Mouse (Mus musculus) midbrain, postnatal 0 days (tissue): ENCODE results near the gene Gm26620. TPM values are rescaled to one million over a fixed set of nuclear protein-coding genes. Genes with fewer than 3 reads are reported as not detected.

Experiments used
- ATAC-seq: fragments of 200-750 bp; cut with Nextera tagmentation; 2 replicates; pipeline ENCODE4 v1.8.0; 2017; ENCODE audit warnings: moderate number of reproducible peaks, mild to moderate bottlenecking, moderate TSS enrichment, moderate library complexity; ENCODE audit not compliant: low FRiP score
- DNase-seq: peaks from one replicate; pipeline ENCODE4 v3.0.0-alpha.2; 2015; ENCODE audit warnings: low spot score
- H3K27ac ChIP-seq: fragments of 300-500 bp; sonication (generic); 2 replicates; pipeline ENCODE4 v1.5.1; 2014; ENCODE audit warnings: low read depth, mild to moderate bottlenecking, low read length, mixed read lengths
- H3K27me3 ChIP-seq: fragments of 300-500 bp; sonication (generic); 2 replicates; pipeline ENCODE4 v1.6.1; 2014; ENCODE audit warnings: low read length, control low read depth, mixed read lengths; ENCODE audit not compliant: insufficient read depth
- H3K36me3 ChIP-seq: fragments of 300-500 bp; sonication (generic); 2 replicates; pipeline ENCODE4 v1.6.1; 2014; ENCODE audit warnings: low read length, control low read depth, mixed read lengths; ENCODE audit not compliant: insufficient read depth
- H3K4me1 ChIP-seq: fragments of 300-500 bp; sonication (generic); 2 replicates; pipeline ENCODE4 v1.6.1; 2014; ENCODE audit warnings: mild to moderate bottlenecking, control low read depth, antibody characterized with exemption, low read length, mixed read lengths; ENCODE audit not compliant: insufficient read depth
- H3K4me2 ChIP-seq: fragments of 300-500 bp; sonication (generic); 2 replicates; pipeline ENCODE4 v1.6.1; 2014; ENCODE audit warnings: low read depth, mild to moderate bottlenecking, low read length, mixed read lengths; ENCODE audit not compliant: poor library complexity, severe bottlenecking
- H3K4me3 ChIP-seq: fragments of 300-500 bp; sonication (generic); 2 replicates; pipeline ENCODE4 v1.5.1; 2014; ENCODE audit warnings: low read depth, mild to moderate bottlenecking, low read length, moderate library complexity
- H3K9ac ChIP-seq: fragments of 300-500 bp; sonication (generic); replicated peaks from 2 replicates; pipeline ENCODE4 v1.6.1; 2014; ENCODE audit warnings: mild to moderate bottlenecking, low read length, moderate library complexity, mixed read lengths; ENCODE audit not compliant: poor library complexity, severe bottlenecking
- H3K9me3 ChIP-seq: fragments of 300-500 bp; sonication (generic); 2 replicates; pipeline ENCODE4 v1.6.1; 2016; ENCODE audit warnings: low read length, control low read depth
- CTCF ChIP-seq: IDR thresholded peaks from 2 replicates; pipeline ENCODE4 v1.5.1; 2016; ENCODE audit warnings: antibody characterized with exemption, mild to moderate bottlenecking
- WGBS: fragments of 180-500 bp; shearing (Covaris S2); extraction: QIAGEN DNeasy Blood & Tissue Kit; methylation state at CpG from one replicate; pipeline ENCODE4 v1.1.7; 2014; 5-methylcytosine and 5-hydroxymethylcytosine counted together
- polyA plus RNA-seq: library from polyadenylated mRNA; unstranded; fragments of >200 nt; fragmentation: Nextera tagmentation; extraction: Ambion mirVana; gene quantifications from 2 replicates; pipeline ENCODE4 v1.2.1, GENCODE M21; 2015
- total RNA-seq: library from RNA; depleted of rRNA; stranded (reverse); fragments of >200 nt; gene quantifications from 2 replicates; pipeline ENCODE4 v1.2.3, GENCODE M21; 2014; rRNA removed

Gm26620 gene
- total and polyA plus RNA-seq, 2 experiments from 2014 or later = 0.77 to 1.6 TPM

- DNase-seq (no peak), ATAC-seq (no peak)
- H3K27me3 ChIP-seq = no peaks in the 10 kb centered on the region
- H3K27ac ChIP-seq = no peak overlapping the region
- H3K9me3 ChIP-seq = no peaks in the 10 kb centered on the region
- no peaks in the 10 kb centered on the region for H3K36me3 ChIP-seq
- no peak for TF ChIP-seq CTCF
- H3K9ac ChIP-seq = no peak overlapping the region
- no peaks in the 10 kb centered on the region for H3K4me1 ChIP-seq
- no peak overlapping the region for H3K4me3 ChIP-seq
- no peak overlapping the region for H3K4me2 ChIP-seq
- 84% methylated on average over 1 of the region's 1 CpGs for WGBS
These were observed 49.1 kb downstream of the Gm26620 start for GRCm38 (mm10) chr1:170933940-170934339.

GRCm38 (mm10) chr1:170934383-170934782, 49.5 kb downstream of the Gm26620 start:
- Histone ChIP-seq H3K27ac (no peak overlapping the region), H3K36me3 (no peaks in the 10 kb centered on the region), H3K9ac (no peak overlapping the region), H3K4me3 (no peak overlapping the region), H3K9me3 (no peaks in the 10 kb centered on the region), H3K4me1 (no peaks in the 10 kb centered on the region), H3K4me2 (no peak overlapping the region), H3K27me3 (no peaks in the 10 kb centered on the region)
- 88% methylated on average over 2 of the region's 2 CpGs for WGBS
- no peak for DNase-seq
- ATAC-seq = no peak
- TF ChIP-seq CTCF = no peak

Other genes starting within 250 kb of the Gm26620 start
- gene Olfml2b, start 240.5 kb upstream of the Gm26620 start, total RNA-seq = 5.9 and 6.1 TPM in 2 replicates
- gene Olfml2b, start 240.5 kb upstream of the Gm26620 start, polyA plus RNA-seq = 3.1 and 3.5 TPM in 2 replicates
- 17.4 and 21.0 TPM in 2 replicates for gene Atf6, start 17.3 kb upstream of the Gm26620 start, total RNA-seq
- 5.4 and 5.5 TPM in 2 replicates for gene Atf6, start 17.3 kb upstream of the Gm26620 start, polyA plus RNA-seq
- 43.3 and 44.1 TPM in 2 replicates for gene Dusp12, start 475 bp downstream of the Gm26620 start, total RNA-seq
- 38.0 and 39.6 TPM in 2 replicates for gene Dusp12, start 475 bp downstream of the Gm26620 start, polyA plus RNA-seq
- gene Fcrlb, start 27.9 kb downstream of the Gm26620 start, total RNA-seq = 1.7 and 2.2 TPM in 2 replicates
- 1.3 and 1.8 TPM in 2 replicates for gene Fcrlb, start 27.9 kb downstream of the Gm26620 start, polyA plus RNA-seq
- not detected in 2 replicates for gene Fcrla, start 42.5 kb downstream of the Gm26620 start, total RNA-seq
- not detected in 2 replicates for gene Fcrla, start 42.5 kb downstream of the Gm26620 start, polyA plus RNA-seq
- 1.8 and 6.6 TPM in 2 replicates for gene Fcgr2b, start 91.5 kb downstream of the Gm26620 start, total RNA-seq
- gene Fcgr2b, start 91.5 kb downstream of the Gm26620 start, polyA plus RNA-seq = 2.1 and 3.6 TPM in 2 replicates
- 0.57 TPM in 1 of 2 replicates, not detected in the other for gene Fcgr4, start 133.9 kb downstream of the Gm26620 start, total RNA-seq
- gene Fcgr4, start 133.9 kb downstream of the Gm26620 start, polyA plus RNA-seq = 0.25 and 0.48 TPM in 2 replicates
- gene Fcgr3, start 179.9 kb downstream of the Gm26620 start, total RNA-seq = 18.1 and 19.8 TPM in 2 replicates
- 12.8 and 14.2 TPM in 2 replicates for gene Fcgr3, start 179.9 kb downstream of the Gm26620 start, polyA plus RNA-seq
- 0.38 and 1.5 TPM in 2 replicates for gene Cfap126, start 228.9 kb downstream of the Gm26620 start, total RNA-seq
- 6.0 and 8.1 TPM in 2 replicates for gene Cfap126, start 228.9 kb downstream of the Gm26620 start, polyA plus RNA-seq